Mouse (Mus musculus) liver, adult 2 months (tissue): Measurements from ENCODE around the gene Crebzf. TPM values are rescaled to one million over a fixed set of nuclear protein-coding genes. Genes with fewer than 3 reads are reported as not detected.

Experiments used
- DNase-seq: peaks from one replicate; pipeline ENCODE4 v3.0.0-alpha.2; 2011; ENCODE audit warnings: low read depth, low spot score; ENCODE audit errors: extremely low read depth
- H3K27ac ChIP-seq: fragments of 200-500 bp; replicated peaks from 2 replicates; pipeline ENCODE4 v1.5.1; 2012; ENCODE audit warnings: low read depth, mild to moderate bottlenecking, control low read depth, inconsistent platforms, low read length; ENCODE audit not compliant: insufficient read depth
- H3K27me3 ChIP-seq: fragments of 200-500 bp; 2 replicates; pipeline ENCODE4 v1.6.1; 2012; ENCODE audit warnings: mild to moderate bottlenecking, moderate library complexity, low read length, inconsistent platforms; ENCODE audit not compliant: control insufficient read depth, insufficient read depth
- H3K36me3 ChIP-seq: fragments of 200-500 bp; 2 replicates; pipeline ENCODE4 v1.6.1; 2012; ENCODE audit warnings: low read length, inconsistent platforms; ENCODE audit not compliant: control insufficient read depth, insufficient read depth
- H3K4me1 ChIP-seq: fragments of 200-500 bp; 2 replicates; pipeline ENCODE4 v1.6.1; 2011; ENCODE audit warnings: low read length; ENCODE audit not compliant: control insufficient read depth, insufficient read depth
- H3K4me3 ChIP-seq: fragments of 200-500 bp; 2 replicates; pipeline ENCODE4 v1.5.1; 2011; ENCODE audit warnings: low read depth, mild to moderate bottlenecking, control low read depth, low read length, moderate library complexity; ENCODE audit not compliant: insufficient read depth
- H3K79me2 ChIP-seq: fragments of 200-500 bp; 2 replicates; pipeline ENCODE4 v1.6.1; 2012; ENCODE audit warnings: inconsistent platforms, mild to moderate bottlenecking, low read length, moderate library complexity; ENCODE audit not compliant: control insufficient read depth, insufficient read depth
- H3K9ac ChIP-seq: fragments of 200-500 bp; 2 replicates; pipeline ENCODE4 v1.6.1; 2012; ENCODE audit warnings: low read depth, mild to moderate bottlenecking, control low read depth, inconsistent platforms, low read length
- CTCF ChIP-seq: fragments of 200-500 bp; IDR thresholded peaks from 2 replicates; pipeline ENCODE4 v1.5.1; 2011; ENCODE audit warnings: low read depth, low read length, control low read depth
- POLR2A ChIP-seq: fragments of 200-500 bp; IDR thresholded peaks from 2 replicates; pipeline ENCODE4 v1.6.1; 2011; ENCODE audit warnings: low read length, control low read depth; ENCODE audit not compliant: insufficient read depth; ENCODE audit errors: extremely low read depth
- WGBS: fragments of 180-500 bp; shearing (Covaris S2); methylation state at CpG from one replicate; pipeline ENCODE4 v1.1.7; 2018; 5-methylcytosine and 5-hydroxymethylcytosine counted together
- polyA plus RNA-seq: library from polyadenylated mRNA; depleted of rRNA; stranded (reverse); fragments of >200 nt; gene quantifications from 2 replicates; pipeline ENCODE4 v1.2.3, GENCODE M21; 2012
- total RNA-seq: library from RNA; depleted of rRNA; stranded (reverse); fragments of >200 nt; gene quantifications from 2 replicates; pipeline ENCODE4 v1.2.3, GENCODE M21; 2014

The Crebzf gene
- total and polyA plus RNA-seq, 2 experiments = 21.0 to 40.7 TPM

DNA sequence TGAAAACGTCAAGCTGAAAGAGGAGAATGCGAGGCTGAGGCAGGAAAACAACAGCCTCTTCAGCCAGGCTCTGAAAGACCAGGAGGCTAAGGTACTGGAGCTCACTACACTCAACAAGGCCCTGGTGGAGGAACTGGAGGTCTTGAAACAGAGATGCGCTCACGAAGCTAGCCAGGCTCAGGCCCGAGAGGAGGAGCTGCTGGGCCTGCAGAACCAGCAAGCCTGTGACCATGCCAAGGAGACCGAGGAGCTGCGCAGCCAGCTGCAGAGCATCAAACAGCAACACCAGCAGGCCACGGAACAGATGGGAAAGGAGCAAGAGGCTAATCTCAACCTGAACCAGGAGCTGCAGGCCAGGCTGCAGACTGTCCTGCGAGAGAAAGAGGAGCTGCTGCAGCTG, 15.5 kb upstream of the Crebzf start:
- no peak for DNase-seq
- WGBS = 68% methylated on average over 9 of the region's 9 CpGs
- no peak overlapping the region for H3K4me3 ChIP-seq

DNA sequence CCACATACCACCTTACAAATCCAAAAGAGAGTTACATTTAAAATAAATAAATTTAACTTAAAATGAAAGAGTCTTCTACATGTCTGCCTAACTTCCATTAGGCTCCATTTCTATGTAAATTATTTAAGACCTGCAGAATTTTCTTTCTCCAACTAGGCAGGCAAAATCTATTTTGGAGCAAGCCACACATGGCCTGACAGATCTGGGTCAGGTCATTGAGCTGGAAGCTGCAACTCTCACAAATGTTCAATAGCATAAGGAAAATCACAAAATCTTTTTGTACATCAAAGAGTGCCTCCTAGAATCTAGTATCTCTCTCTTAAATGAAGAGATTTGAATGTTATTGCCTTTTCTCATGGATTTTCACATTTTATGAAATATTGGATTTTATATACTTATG, 10.3 kb upstream of the Crebzf start:
- no peak for TF ChIP-seq CTCF
- no peak for TF ChIP-seq POLR2A

More for the DNA sequence above, 15.5 kb upstream of the Crebzf start:
- Histone ChIP-seq H3K79me2 (no peaks in the 10 kb centered on the region), H3K9ac (no peak overlapping the region), H3K36me3 (no peaks in the 10 kb centered on the region), H3K27me3 (no peaks in the 10 kb centered on the region), H3K27ac (no peak overlapping the region), H3K4me1 (peaks cover 6% of the 10 kb centered on the region)
- TF ChIP-seq CTCF (no peak), POLR2A (no peak)

DNA sequence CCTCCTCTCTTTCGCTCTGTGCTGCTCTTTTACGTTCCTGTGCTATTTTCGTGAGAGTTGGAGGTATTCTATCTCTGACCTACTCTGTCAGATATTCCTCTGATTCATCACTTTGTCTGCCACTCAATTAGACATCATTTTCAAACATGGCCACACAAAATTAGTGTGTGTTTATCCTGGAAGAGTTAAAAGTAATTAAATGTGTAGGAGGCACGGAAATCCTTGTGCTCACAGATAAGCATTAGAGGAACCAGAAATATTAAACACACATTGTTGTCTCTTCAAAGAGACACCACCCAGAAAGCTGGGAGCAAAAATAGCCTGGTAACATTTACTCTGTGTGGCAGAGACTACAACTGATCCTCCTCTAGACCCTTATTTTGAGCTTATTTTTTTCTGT, 2.5 kb upstream of the Crebzf start:
- no peak overlapping the region for H3K9ac ChIP-seq
- peaks cover 14% of the 10 kb centered on the region for H3K79me2 ChIP-seq
- TF ChIP-seq POLR2A (no peak), CTCF (no peak)
- H3K27me3 ChIP-seq = no peaks in the 10 kb centered on the region
- H3K36me3 ChIP-seq = no peaks in the 10 kb centered on the region
- no peak overlapping the region for H3K4me3 ChIP-seq
- DNase-seq = no peak
- 86% methylated on average over 4 of the region's 4 CpGs for WGBS
- H3K27ac ChIP-seq = no peak overlapping the region
- peaks cover 4% of the 10 kb centered on the region; the same call in 1 of the 2 replicates for H3K4me1 ChIP-seq

More for the DNA sequence above, 10.3 kb upstream of the Crebzf start:
- Histone ChIP-seq H3K27me3 (no peaks in the 10 kb centered on the region), H3K27ac (no peak overlapping the region), H3K4me3 (no peak overlapping the region), H3K36me3 (no peaks in the 10 kb centered on the region), H3K9ac (no peak overlapping the region), H3K79me2 (no peaks in the 10 kb centered on the region), H3K4me1 (no peaks in the 10 kb centered on the region)
- no peak for DNase-seq

DNA sequence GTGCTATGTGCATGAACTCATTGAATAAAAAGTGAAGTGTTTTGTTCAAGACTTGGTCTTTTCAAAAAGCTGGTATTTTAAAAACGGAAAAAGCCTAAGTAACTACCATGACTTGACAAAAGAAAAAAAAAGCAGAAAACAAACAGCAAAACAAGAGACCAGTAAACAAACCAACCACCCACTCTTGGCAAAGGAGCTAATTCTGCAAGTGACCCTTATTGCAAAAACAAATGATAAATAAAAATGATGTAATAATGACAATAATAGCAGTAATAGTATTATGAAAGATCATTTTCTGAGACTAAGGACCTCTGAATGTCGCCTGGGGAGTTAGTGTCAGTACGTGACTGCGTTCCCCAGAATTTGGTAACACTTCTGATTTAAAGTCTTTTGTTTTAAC, 459 bp upstream of the Crebzf start:
- Histone ChIP-seq H3K36me3 (peaks cover 2% of the 10 kb centered on the region), H3K4me1 (peaks cover 6% of the 10 kb centered on the region; the same call in 1 of the 2 replicates), H3K27me3 (no peaks in the 10 kb centered on the region), H3K4me3 (peak overlapping the region; percentile 5; the same call in 1 of the 2 replicates), H3K9ac (0 out of 2 replicates have a peak overlapping the region, but pooled peaks have one; percentile 26), H3K79me2 (peaks cover 14% of the 10 kb centered on the region), H3K27ac (no peak overlapping the region)
- WGBS = 11% methylated on average over 4 of the region's 4 CpGs
- TF ChIP-seq CTCF (no peak), POLR2A (no peak)
- no peak for DNase-seq

DNA sequence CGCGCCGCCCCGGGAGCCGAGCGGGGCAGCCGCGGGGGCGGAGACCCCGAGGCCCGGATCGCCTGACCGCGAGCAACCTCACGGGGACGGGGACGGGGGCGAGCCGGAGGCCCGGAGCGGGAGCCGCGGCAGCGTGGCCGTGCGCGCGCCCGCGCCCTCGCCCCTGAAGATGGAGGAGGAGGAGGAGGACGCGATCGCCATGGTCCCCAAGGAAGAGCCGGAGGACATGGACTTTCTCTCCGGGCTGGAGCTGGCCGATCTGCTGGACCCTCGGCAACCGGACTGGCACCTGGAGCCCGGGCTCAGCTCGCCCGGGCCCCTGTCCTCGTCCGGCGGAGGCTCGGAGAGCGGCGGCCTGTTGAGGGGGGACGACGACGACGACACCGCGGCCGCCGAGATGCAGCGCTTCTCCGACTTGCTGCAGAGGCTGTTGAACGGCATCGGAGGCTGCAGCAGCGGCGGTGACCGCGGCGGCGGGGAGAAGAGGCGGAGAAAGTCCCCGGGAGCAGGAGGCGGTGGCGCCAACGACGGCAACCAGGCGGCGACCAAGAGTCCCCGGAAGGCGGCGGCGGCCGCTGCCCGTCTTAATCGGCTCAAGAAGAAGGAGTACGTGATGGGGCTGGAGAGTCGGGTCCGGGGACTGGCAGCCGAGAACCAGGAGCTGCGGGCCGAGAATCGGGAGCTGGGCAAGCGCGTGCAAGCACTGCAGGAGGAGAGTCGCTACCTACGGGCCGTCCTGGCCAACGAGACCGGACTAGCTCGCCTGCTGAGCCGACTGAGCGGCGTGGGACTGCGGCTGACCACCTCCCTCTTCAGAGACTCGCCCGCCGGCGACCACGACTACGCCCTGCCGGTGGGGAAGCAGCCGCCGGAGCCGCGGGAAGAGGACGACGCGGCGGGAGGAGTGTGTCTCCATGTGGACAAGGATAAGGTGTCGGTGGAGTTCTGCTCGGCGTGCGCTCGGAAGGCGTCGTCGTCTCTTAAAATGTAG, 867 bp downstream of the Crebzf start:
- Histone ChIP-seq H3K4me1 (peaks cover 11% of the 10 kb centered on the region; the same call in 1 of the 2 replicates), H3K9ac (peak overlapping the region; percentile 98), H3K27ac (peak overlapping the region; percentile 98), H3K4me3 (peak overlapping the region; percentile 96), H3K36me3 (peaks cover 9% of the 10 kb centered on the region), H3K79me2 (peaks cover 14% of the 10 kb centered on the region), H3K27me3 (no peaks in the 10 kb centered on the region)
- no peak for DNase-seq
- under 1% methylated on average over 112 of the region's 123 CpGs for WGBS
- peak; percentile 53 for TF ChIP-seq CTCF
- TF ChIP-seq POLR2A = 0 out of 2 replicates have a peak, but pooled peaks have one; percentile 10
